Mouse (Mus musculus) hindbrain, embryonic 12.5 days (tissue): ENCODE results near the gene Slc24a5. TPM values are rescaled to one million over a fixed set of nuclear protein-coding genes. Genes with fewer than 3 reads are reported as not detected.
A peak's percentile ranks its signal among the peaks of the same experiment; 100 is the strongest.

ENCODE experiments used
- ATAC-seq: fragments of 200-750 bp; cut with Nextera tagmentation; 2 replicates; pipeline ENCODE4 v1.8.0; 2017; ENCODE audit warnings: moderate TSS enrichment; ENCODE audit not compliant: low FRiP score
- H3K27ac ChIP-seq: fragments of 300-500 bp; sonication (generic); 2 replicates; pipeline ENCODE4 v1.5.1; 2016; ENCODE audit warnings: mild to moderate bottlenecking
- H3K27me3 ChIP-seq: fragments of 300-500 bp; sonication (generic); 2 replicates; pipeline ENCODE4 v1.6.1; 2016; ENCODE audit warnings: mild to moderate bottlenecking
- H3K36me3 ChIP-seq: fragments of 300-500 bp; sonication (generic); 2 replicates; pipeline ENCODE4 v1.6.1; 2016; ENCODE audit warnings: mild to moderate bottlenecking
- H3K4me1 ChIP-seq: fragments of 300-500 bp; sonication (generic); 2 replicates; pipeline ENCODE4 v1.6.1; 2016
- H3K4me2 ChIP-seq: fragments of 300-500 bp; sonication (generic); replicated peaks from 2 replicates; pipeline ENCODE4 v1.6.1; 2016; ENCODE audit warnings: mild to moderate bottlenecking
- H3K4me3 ChIP-seq: fragments of 300-500 bp; sonication (generic); 2 replicates; pipeline ENCODE4 v1.5.1; 2016; ENCODE audit warnings: mild to moderate bottlenecking
- H3K9ac ChIP-seq: fragments of 300-500 bp; sonication (generic); 2 replicates; pipeline ENCODE4 v1.6.1; 2016; ENCODE audit warnings: mild to moderate bottlenecking, moderate library complexity
- H3K9me3 ChIP-seq: fragments of 300-500 bp; sonication (generic); replicated peaks from 2 replicates; pipeline ENCODE4 v1.6.1; 2016; ENCODE audit warnings: mild to moderate bottlenecking
- WGBS: fragments of 180-500 bp; shearing (Covaris S2); methylation state at CpG from one replicate; pipeline ENCODE4 v1.1.7; 2016; 5-methylcytosine and 5-hydroxymethylcytosine counted together
- polyA plus RNA-seq: library from polyadenylated mRNA; unstranded; fragments of >200 nt; fragmentation: Nextera tagmentation; extraction: Ambion mirVana; gene quantifications from 2 replicates; pipeline ENCODE4 v1.2.1, GENCODE M21; 2016

Slc24a5 gene
- polyA plus RNA-seq, 1 experiment from 2014 or later, result 4.8 TPM

GRCm38 (mm10) chr2:125123477-125123852, 55.5 kb downstream of the Slc24a5 start, which contains the start of gene Myef2:
Gene Myef2, minus strand, starts transcription at chr2:125123661.
- Histone ChIP-seq H3K27ac (peak within 1 kb of the TSS; percentile 93), H3K4me3 (peak within 1 kb of the TSS; percentile 65), H3K9me3 (no peaks in the 10 kb centered on the region), H3K27me3 (no peaks in the 10 kb centered on the region), H3K4me1 (peaks cover 18% of the 10 kb centered on the region), H3K9ac (peak within 1 kb of the TSS; percentile 94), H3K4me2 (peak within 1 kb of the TSS; percentile 66), H3K36me3 (no peaks in the 10 kb centered on the region)
- peak; percentile 87 for ATAC-seq
- under 1% methylated on average over 41 of the region's 48 CpGs for WGBS

GRCm38 (mm10) chr2:125125824-125126223, 57.9 kb downstream of the Slc24a5 start:
- Histone ChIP-seq H3K27me3 (no peaks in the 10 kb centered on the region), H3K9me3 (no peaks in the 10 kb centered on the region), H3K4me2 (no peak overlapping the region), H3K27ac (no peak overlapping the region), H3K9ac (no peak overlapping the region), H3K36me3 (no peaks in the 10 kb centered on the region), H3K4me1 (peaks cover 11% of the 10 kb centered on the region), H3K4me3 (no peak overlapping the region)
- 34% methylated on average over 4 of the region's 4 CpGs for WGBS
- ATAC-seq, result no peak

- Histone ChIP-seq H3K27ac (no peak overlapping the region), H3K27me3 (no peaks in the 10 kb centered on the region), H3K9ac (no peak overlapping the region), H3K4me2 (no peak overlapping the region), H3K4me3 (no peak overlapping the region), H3K9me3 (no peaks in the 10 kb centered on the region), H3K4me1 (peaks cover 3% of the 10 kb centered on the region), H3K36me3 (no peaks in the 10 kb centered on the region)
- ATAC-seq, result no peak
- 86% methylated on average over 3 of the region's 3 CpGs for WGBS
Measured at GRCm38 (mm10) chr2:125126792-125127191, 58.9 kb downstream of the Slc24a5 start.

GRCm38 (mm10) chr2:125134113-125134512, 66.2 kb downstream of the Slc24a5 start:
- no peaks in the 10 kb centered on the region for H3K9me3 ChIP-seq
- 31% methylated on average over 4 of the region's 4 CpGs for WGBS
- no peak overlapping the region for H3K9ac ChIP-seq
- H3K4me1 ChIP-seq, result peaks cover 8% of the 10 kb centered on the region
- no peak for ATAC-seq
- no peak overlapping the region for H3K4me2 ChIP-seq
- no peak overlapping the region for H3K4me3 ChIP-seq
- no peaks in the 10 kb centered on the region for H3K36me3 ChIP-seq
- H3K27me3 ChIP-seq, result no peaks in the 10 kb centered on the region
- H3K27ac ChIP-seq, result no peak overlapping the region

GRCm38 (mm10) chr2:125135903-125136811, 68.2 kb downstream of the Slc24a5 start, which contains the start of gene Ctxn2:
Gene Ctxn2, plus strand, starts transcription at chr2:125136692.
- Histone ChIP-seq H3K27me3 (no peaks in the 10 kb centered on the region), H3K4me2 (peak within 1 kb of the TSS; percentile 75), H3K4me1 (peaks cover 8% of the 10 kb centered on the region), H3K36me3 (no peaks in the 10 kb centered on the region), H3K27ac (0 out of 2 replicates have a peak within 1 kb of the TSS, but pooled peaks have one; percentile 30), H3K9ac (peak within 1 kb of the TSS; percentile 29; the same call in 1 of the 2 replicates), H3K9me3 (no peaks in the 10 kb centered on the region), H3K4me3 (peak within 1 kb of the TSS; percentile 42)
- under 1% methylated on average over 39 of the region's 39 CpGs for WGBS
- peak; percentile 61 for ATAC-seq

- Histone ChIP-seq H3K4me2 (peak overlapping the region; percentile 75), H3K9ac (0 out of 2 replicates have a peak overlapping the region, but pooled peaks have one; percentile 29), H3K4me1 (peaks cover 8% of the 10 kb centered on the region), H3K27ac (no peak overlapping the region), H3K27me3 (no peaks in the 10 kb centered on the region), H3K9me3 (no peaks in the 10 kb centered on the region), H3K36me3 (no peaks in the 10 kb centered on the region), H3K4me3 (peak overlapping the region; percentile 42)
- 0 out of 2 replicates have a peak, but pooled peaks have one; percentile 13 for ATAC-seq
- 28% methylated on average over 7 of the region's 7 CpGs for WGBS
Measured at GRCm38 (mm10) chr2:125136846-125137245, 68.9 kb downstream of the Slc24a5 start.

Other genes starting within 250 kb of the Slc24a5 start
- 229 and 255 TPM in 2 replicates for gene Myef2, start 55.5 kb downstream of the Slc24a5 start, polyA plus RNA-seq
- 0.41 and 0.61 TPM in 2 replicates for gene Ctxn2, start 68.6 kb downstream of the Slc24a5 start, polyA plus RNA-seq
- 0.05 and 0.19 TPM in 2 replicates for gene Slc12a1, start 84.4 kb downstream of the Slc24a5 start, polyA plus RNA-seq
- gene Dut, start 179.1 kb downstream of the Slc24a5 start, polyA plus RNA-seq, result 107 and 109 TPM in 2 replicates